Mouse (Mus musculus) forebrain, embryonic 13.5 days (tissue): Measurements from ENCODE around the gene Tlr9. TPM values are rescaled to one million over a fixed set of nuclear protein-coding genes. Genes with fewer than 3 reads are reported as not detected.

ENCODE experiments used
- ATAC-seq: fragments of 200-750 bp; cut with Nextera tagmentation; 2 replicates; pipeline ENCODE4 v1.8.0; 2017
- H3K27ac ChIP-seq: fragments of 300-500 bp; sonication (generic); 2 replicates; pipeline ENCODE4 v1.5.1; 2015; ENCODE audit warnings: inconsistent platforms, mild to moderate bottlenecking, moderate library complexity
- H3K27me3 ChIP-seq: fragments of 300-500 bp; sonication (generic); 2 replicates; pipeline ENCODE4 v1.6.1; 2015; ENCODE audit warnings: mild to moderate bottlenecking, inconsistent platforms
- H3K36me3 ChIP-seq: fragments of 300-500 bp; sonication (generic); 2 replicates; pipeline ENCODE4 v1.6.1; 2015; ENCODE audit warnings: mild to moderate bottlenecking, inconsistent platforms; ENCODE audit not compliant: poor library complexity, severe bottlenecking
- H3K4me1 ChIP-seq: fragments of 300-500 bp; sonication (generic); 2 replicates; pipeline ENCODE4 v1.6.1; 2015; ENCODE audit warnings: inconsistent platforms
- H3K4me2 ChIP-seq: fragments of 300-500 bp; sonication (generic); 2 replicates; pipeline ENCODE4 v1.6.1; 2015; ENCODE audit warnings: inconsistent platforms, mild to moderate bottlenecking, moderate library complexity
- H3K4me3 ChIP-seq: fragments of 300-500 bp; sonication (generic); 2 replicates; pipeline ENCODE4 v1.5.1; 2015; ENCODE audit warnings: mild to moderate bottlenecking, inconsistent platforms
- H3K9ac ChIP-seq: fragments of 300-500 bp; sonication (generic); 2 replicates; pipeline ENCODE4 v1.6.1; 2015; ENCODE audit warnings: mild to moderate bottlenecking, inconsistent platforms
- H3K9me3 ChIP-seq: fragments of 300-500 bp; sonication (generic); replicated peaks from 2 replicates; pipeline ENCODE4 v1.6.1; 2016; ENCODE audit warnings: inconsistent platforms
- WGBS: fragments of 180-500 bp; shearing (Covaris S2); methylation state at CpG from one replicate; pipeline ENCODE4 v1.1.7; 2015; 5-methylcytosine and 5-hydroxymethylcytosine counted together
- polyA plus RNA-seq: library from polyadenylated mRNA; unstranded; fragments of >200 nt; fragmentation: Nextera tagmentation; extraction: Ambion mirVana; gene quantifications from 2 replicates; pipeline ENCODE4 v1.2.1, GENCODE M21; 2015

The Tlr9 gene
- polyA plus RNA-seq, 1 experiment from 2014 or later = not detected

DNA sequence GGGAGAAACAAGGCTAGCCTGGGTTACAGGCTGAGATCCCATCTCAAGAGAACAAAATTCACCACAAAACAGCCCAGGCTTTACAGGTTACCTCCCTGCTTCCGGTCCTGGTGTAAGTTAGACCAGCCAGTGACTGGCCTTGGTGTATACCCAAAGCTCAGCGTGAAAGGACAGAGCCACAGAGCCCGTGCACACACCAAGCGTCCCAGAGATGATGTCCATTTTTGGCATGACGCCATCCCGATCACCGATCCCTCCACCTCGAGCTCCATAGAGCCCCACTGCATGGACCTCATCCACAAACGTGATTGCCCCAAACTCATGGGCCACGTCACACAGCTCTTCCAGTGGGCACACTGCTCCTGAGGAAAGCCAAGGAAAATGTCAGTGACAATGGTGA, 15.5 kb downstream of the Tlr9 start:
- H3K9ac ChIP-seq = no peak overlapping the region
- ATAC-seq = no peak
- WGBS = 93% methylated on average over 10 of the region's 10 CpGs
- no peaks in the 10 kb centered on the region for H3K4me1 ChIP-seq
- no peaks in the 10 kb centered on the region for H3K9me3 ChIP-seq
- peaks cover 100% of the 10 kb centered on the region for H3K36me3 ChIP-seq
- H3K27me3 ChIP-seq = no peaks in the 10 kb centered on the region
- H3K4me3 ChIP-seq = no peak overlapping the region
- H3K4me2 ChIP-seq = no peak overlapping the region
- H3K27ac ChIP-seq = no peak overlapping the region

DNA sequence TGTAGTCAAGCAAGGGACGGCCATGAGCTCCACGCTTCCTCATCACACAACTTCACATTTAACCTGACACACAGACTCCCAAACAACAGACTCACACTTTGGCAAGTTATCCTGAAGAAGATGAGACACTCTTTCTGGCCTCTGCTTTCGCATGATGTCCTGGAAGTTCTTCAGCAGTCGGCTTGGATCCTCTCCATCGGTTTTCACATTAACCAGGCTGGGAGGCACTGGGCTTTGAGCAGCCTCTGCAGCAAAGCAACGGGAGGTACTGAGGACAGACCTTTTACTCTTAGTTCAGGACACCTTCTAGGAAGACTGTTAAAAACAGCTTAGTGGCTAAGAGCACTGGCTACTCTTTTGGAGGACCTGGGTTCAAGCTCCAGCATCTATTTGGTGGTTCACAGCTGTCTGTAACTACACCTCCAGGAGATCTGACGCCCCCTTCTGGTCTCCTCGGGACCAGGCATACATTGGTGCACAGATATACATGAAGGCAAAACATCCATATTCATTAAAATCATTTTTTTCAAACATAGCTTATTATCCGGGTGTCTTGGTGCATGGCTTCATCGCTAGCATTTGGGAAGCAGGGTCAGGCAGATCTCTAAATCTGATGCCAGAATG, 19.3 kb downstream of the Tlr9 start:
- H3K4me2 ChIP-seq = no peak overlapping the region
- no peak for ATAC-seq
- peaks cover 77% of the 10 kb centered on the region for H3K36me3 ChIP-seq

DNA sequence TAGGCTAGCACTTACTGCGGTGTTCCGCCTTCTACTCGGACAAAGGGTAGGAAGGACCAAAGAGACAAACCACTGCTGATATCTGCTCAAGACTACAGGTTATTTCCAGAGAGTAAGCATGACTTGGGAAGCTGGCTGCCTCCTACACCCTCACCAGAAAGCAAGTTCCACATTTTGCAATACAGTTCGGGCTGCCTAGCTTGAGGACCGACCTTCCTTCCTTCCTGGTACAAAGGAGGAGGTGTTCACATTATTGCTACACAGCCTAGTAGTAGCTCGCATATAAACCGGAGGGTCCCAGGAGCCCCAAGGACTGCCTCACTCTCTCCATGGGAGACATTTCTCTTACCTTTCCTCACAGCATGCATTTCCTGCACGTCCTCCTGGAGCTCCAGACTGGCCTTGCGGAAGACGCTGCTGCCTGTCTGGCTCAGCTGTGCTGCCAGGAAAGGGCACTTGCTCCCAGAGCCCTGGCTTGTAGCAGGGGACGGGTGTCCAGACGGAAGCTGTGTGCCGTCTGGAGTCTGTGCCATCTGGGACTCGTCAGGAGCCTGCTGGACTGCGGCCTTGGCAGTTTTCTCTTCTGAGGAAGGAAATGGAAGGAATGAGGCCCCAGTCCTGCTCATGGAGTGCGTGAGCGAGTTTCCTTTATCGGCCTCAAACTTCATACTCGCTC, 20.6 kb downstream of the Tlr9 start:
- no peak overlapping the region for H3K9ac ChIP-seq
- no peak for ATAC-seq
- no peak overlapping the region for H3K4me2 ChIP-seq
- H3K36me3 ChIP-seq = peaks cover 64% of the 10 kb centered on the region
- no peak overlapping the region for H3K4me3 ChIP-seq
- no peaks in the 10 kb centered on the region for H3K9me3 ChIP-seq
- WGBS = 92% methylated on average over 19 of the region's 19 CpGs
- no peaks in the 10 kb centered on the region for H3K27me3 ChIP-seq
- H3K27ac ChIP-seq = no peak overlapping the region
- H3K4me1 ChIP-seq = peaks cover 16% of the 10 kb centered on the region

More for the DNA sequence above, 19.3 kb downstream of the Tlr9 start:
- H3K4me1 ChIP-seq = peaks cover 7% of the 10 kb centered on the region
- H3K9me3 ChIP-seq = no peaks in the 10 kb centered on the region
- WGBS = 93% methylated on average over 10 of the region's 10 CpGs
- H3K27ac ChIP-seq = no peak overlapping the region
- H3K4me3 ChIP-seq = no peak overlapping the region
- H3K9ac ChIP-seq = no peak overlapping the region
- H3K27me3 ChIP-seq = no peaks in the 10 kb centered on the region

DNA sequence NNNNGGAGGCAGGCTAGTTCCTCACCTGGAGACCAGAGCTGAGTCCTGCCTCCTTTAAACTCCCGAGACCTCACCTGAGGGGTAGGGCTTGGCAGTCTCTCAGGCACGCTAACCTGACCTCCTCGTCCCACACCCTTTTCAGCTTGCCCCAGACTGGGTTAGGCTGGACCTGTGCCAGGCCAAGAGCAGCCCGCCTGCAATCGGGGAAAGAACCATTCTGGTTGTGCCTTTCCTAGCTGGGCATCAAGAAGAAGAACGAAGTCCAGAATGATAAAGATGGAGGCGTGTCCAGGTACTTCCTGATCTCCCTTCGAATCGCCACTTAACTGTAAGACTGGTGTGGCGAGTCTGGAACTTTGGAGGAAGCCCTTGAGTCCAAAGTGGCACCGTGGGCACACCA, 27.2 kb downstream of the Tlr9 start:
- H3K36me3 ChIP-seq = 0 out of 2 replicates have a peak, but pooled peaks cover 6% of the 10 kb centered on the region
- 93% methylated on average over 11 of the region's 11 CpGs for WGBS
- H3K27me3 ChIP-seq = no peaks in the 10 kb centered on the region
- no peak overlapping the region for H3K4me2 ChIP-seq
- H3K4me3 ChIP-seq = no peak overlapping the region
- ATAC-seq = no peak
- H3K9me3 ChIP-seq = no peaks in the 10 kb centered on the region
- H3K4me1 ChIP-seq = peaks cover 24% of the 10 kb centered on the region
- H3K9ac ChIP-seq = no peak overlapping the region
- no peak overlapping the region for H3K27ac ChIP-seq

DNA sequence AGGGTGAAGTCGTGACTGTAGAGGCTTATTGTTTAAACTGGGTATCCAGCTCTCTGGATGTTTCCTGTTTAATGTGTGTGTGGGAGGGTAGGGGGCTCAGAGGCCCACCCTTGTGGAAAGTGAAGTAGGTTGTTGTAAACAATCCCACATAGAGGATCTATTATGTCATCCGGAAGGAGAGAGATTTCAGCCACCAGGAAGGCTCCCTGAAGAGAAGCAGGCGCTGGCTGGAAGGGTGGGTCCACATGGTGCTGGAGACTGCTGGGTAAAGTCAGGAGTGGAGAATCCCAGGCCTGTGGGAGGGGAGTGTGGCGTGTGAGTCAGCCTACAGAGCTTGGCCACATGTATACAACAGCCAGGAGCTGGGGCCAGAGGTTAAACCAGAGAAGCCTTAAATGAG, 27.8 kb downstream of the Tlr9 start:
- WGBS = 65% methylated on average over 4 of the region's 4 CpGs
- ATAC-seq = no peak

DNA sequence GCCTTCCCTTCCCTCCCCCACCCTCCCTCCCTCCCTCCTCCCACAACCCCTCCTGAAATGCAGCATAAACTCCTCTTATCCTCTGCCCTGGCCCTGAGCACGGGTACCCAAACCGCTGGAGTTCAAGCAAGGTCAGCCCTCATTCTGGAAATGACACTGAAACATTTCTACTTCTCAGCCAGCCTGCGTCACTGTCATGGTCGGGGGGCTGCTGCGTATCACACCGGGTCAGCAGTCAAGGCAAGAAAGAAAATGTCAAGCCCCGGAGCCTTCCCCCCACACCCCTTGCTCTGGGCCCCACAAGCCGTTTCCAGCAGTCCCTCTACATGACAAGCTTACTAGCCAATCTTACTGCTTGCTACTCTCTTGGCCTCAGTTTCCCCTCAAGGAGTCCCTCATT, 28.7 kb downstream of the Tlr9 start:
- no peak overlapping the region for H3K9ac ChIP-seq
- H3K9me3 ChIP-seq = no peaks in the 10 kb centered on the region
- H3K27ac ChIP-seq = no peak overlapping the region
- no peak for ATAC-seq
- H3K4me1 ChIP-seq = peaks cover 22% of the 10 kb centered on the region
- 81% methylated on average over 8 of the region's 8 CpGs for WGBS
- no peak overlapping the region for H3K4me3 ChIP-seq
- H3K4me2 ChIP-seq = no peak overlapping the region
- H3K36me3 ChIP-seq = no peaks in the 10 kb centered on the region
- H3K27me3 ChIP-seq = no peaks in the 10 kb centered on the region

More for the DNA sequence above, 27.8 kb downstream of the Tlr9 start:
- Histone ChIP-seq H3K4me2 (no peak overlapping the region), H3K27me3 (no peaks in the 10 kb centered on the region), H3K36me3 (0 out of 2 replicates have a peak, but pooled peaks cover 2% of the 10 kb centered on the region), H3K4me1 (peaks cover 24% of the 10 kb centered on the region), H3K9me3 (no peaks in the 10 kb centered on the region), H3K9ac (no peak overlapping the region), H3K4me3 (no peak overlapping the region), H3K27ac (no peak overlapping the region)

DNA sequence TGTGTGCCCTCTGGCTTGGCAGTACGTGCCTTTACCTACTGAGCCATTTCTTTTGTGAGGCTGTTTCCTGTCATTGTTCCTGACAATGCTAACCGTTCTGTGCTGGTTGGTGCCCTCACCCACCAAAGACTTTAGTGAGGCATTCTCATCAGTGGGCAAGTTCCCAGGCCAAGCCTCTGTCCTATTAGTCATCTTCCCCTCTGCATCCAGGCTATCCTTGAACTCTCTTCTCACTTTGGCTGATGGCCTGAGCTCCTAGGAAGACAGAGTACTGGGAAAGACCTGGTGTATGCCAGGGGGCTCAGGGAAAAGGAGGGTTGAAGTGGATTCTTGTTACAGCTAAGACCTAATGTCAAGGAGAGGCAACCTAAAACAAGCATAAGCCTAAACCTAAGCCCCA, 31.6 kb downstream of the Tlr9 start:
- H3K4me2 ChIP-seq = no peak overlapping the region
- H3K9ac ChIP-seq = no peak overlapping the region
- 75% methylated on average over 1 of the region's 2 CpGs for WGBS
- H3K4me1 ChIP-seq = no peaks in the 10 kb centered on the region
- H3K27ac ChIP-seq = no peak overlapping the region
- no peak for ATAC-seq
- H3K27me3 ChIP-seq = no peaks in the 10 kb centered on the region
- H3K4me3 ChIP-seq = no peak overlapping the region
- H3K36me3 ChIP-seq = no peaks in the 10 kb centered on the region
- H3K9me3 ChIP-seq = no peaks in the 10 kb centered on the region

DNA sequence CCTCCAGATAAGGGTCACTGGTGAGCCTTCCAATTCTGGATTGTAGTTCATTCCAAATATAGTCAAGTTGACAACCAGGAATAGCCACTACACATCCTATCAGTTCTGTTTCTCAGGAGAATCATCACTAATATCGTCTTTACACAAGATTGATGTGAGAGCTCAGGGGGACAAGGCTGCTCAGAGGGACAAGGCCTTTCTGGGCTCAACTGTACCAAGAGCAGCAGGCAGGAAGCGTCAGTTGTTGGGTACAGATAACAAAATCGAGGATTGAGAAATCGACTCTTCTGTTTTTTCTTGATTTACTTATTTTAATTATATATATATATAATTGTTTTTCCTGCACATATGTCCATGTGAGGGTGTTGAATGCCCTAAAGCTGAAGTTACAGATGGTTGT, 36.0 kb downstream of the Tlr9 start:
- WGBS = 95% methylated on average over 4 of the region's 4 CpGs

DNA sequence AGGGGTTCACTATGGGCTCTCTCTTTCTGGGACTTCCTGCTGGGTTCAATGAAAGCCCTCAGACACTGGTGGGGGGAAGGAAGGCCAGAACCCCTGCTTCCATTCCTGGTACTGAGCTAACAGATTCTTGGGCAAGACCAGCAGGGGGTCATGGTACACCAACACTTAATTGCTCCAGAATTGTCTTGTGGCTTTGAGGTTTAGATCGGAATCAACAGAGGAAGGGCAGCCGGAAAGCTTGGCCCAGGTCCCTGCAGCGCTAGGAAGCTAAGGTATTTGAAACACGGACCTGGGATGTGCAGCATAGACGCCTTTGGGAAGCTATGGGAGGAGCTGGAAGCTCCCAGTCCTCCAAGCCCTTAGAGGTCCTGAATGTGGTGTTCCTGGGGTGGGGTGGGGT, 36.6 kb downstream of the Tlr9 start:
- no peaks in the 10 kb centered on the region for H3K27me3 ChIP-seq
- ATAC-seq = no peak
- WGBS = 66% methylated on average over 5 of the region's 5 CpGs
- H3K4me3 ChIP-seq = no peak overlapping the region
- H3K4me1 ChIP-seq = no peaks in the 10 kb centered on the region
- no peak overlapping the region for H3K4me2 ChIP-seq
- no peaks in the 10 kb centered on the region for H3K9me3 ChIP-seq
- no peaks in the 10 kb centered on the region for H3K36me3 ChIP-seq
- no peak overlapping the region for H3K27ac ChIP-seq
- no peak overlapping the region for H3K9ac ChIP-seq

More for the DNA sequence above, 36.0 kb downstream of the Tlr9 start:
- H3K4me2 ChIP-seq = no peak overlapping the region
- no peaks in the 10 kb centered on the region for H3K9me3 ChIP-seq
- H3K4me1 ChIP-seq = no peaks in the 10 kb centered on the region
- H3K4me3 ChIP-seq = no peak overlapping the region
- H3K27me3 ChIP-seq = no peaks in the 10 kb centered on the region
- no peak overlapping the region for H3K9ac ChIP-seq
- no peak overlapping the region for H3K27ac ChIP-seq
- ATAC-seq = no peak
- H3K36me3 ChIP-seq = no peaks in the 10 kb centered on the region

DNA sequence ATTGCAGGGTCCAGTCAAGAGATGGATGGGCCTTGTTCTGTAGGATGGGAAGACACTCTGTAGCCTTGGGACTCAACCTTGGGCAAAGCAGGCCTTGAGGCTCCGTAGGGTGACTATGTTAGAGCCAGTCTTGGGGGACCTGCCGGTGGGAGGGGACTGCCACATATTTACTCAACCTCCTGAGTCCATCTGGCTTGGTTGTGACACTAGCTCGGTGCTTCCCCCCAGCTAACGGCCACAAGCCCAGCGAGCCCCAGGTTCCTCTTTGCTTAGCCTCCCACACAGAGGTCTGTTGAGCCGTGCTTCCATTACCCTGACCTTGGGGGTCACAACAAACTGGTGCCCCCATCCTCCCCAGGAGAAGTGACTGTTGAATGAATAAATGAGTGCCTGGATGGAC, 38.7 kb downstream of the Tlr9 start:
- Histone ChIP-seq H3K4me2 (no peak overlapping the region), H3K4me1 (no peaks in the 10 kb centered on the region), H3K27me3 (no peaks in the 10 kb centered on the region), H3K9me3 (no peaks in the 10 kb centered on the region), H3K36me3 (no peaks in the 10 kb centered on the region), H3K9ac (no peak overlapping the region), H3K4me3 (no peak overlapping the region), H3K27ac (no peak overlapping the region)
- no peak for ATAC-seq
- 91% methylated on average over 6 of the region's 6 CpGs for WGBS

DNA sequence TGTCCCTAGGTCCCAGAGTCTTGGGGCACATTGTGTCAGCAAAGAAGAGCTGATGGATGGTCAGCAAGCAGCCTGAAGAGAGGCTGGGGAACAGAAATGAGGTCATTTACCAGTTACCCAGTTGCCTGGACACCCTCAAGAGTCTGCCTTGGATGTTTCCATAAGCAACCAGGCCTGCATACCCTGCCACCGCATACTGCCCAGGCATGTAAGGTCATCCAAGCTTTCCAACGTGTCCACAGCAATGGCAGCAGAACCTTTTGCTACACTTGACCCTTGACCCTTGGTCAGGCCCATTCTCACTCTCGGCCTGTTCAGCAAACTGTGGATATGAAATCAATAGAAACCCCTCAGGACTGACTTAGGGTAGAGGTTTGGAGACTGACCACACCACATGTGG, 39.1 kb downstream of the Tlr9 start:
- Histone ChIP-seq H3K36me3 (no peaks in the 10 kb centered on the region), H3K27ac (no peak overlapping the region), H3K9ac (no peak overlapping the region), H3K9me3 (no peaks in the 10 kb centered on the region), H3K4me3 (no peak overlapping the region), H3K27me3 (no peaks in the 10 kb centered on the region), H3K4me2 (no peak overlapping the region), H3K4me1 (no peaks in the 10 kb centered on the region)
- ATAC-seq = no peak
- WGBS = 79% methylated on average over 3 of the region's 3 CpGs

DNA sequence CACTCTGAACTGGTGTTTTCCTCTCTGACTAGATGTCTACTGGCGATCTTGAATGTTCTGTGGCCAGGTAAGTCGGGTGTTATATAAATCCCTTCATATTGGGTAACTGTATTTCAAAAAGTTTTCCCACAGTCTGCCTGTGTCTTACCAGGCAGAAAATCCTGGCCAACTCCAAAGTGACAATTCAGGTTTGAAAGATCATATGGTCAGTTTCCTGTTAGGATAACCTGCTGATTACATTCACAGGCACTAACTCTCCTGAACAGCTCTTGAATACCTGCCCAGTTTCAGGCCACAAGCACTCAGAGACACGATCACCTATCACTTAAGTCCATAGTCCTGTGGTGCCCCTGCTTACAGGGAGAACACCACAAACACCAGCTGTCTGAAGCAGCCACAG, 39.7 kb downstream of the Tlr9 start:
- Histone ChIP-seq H3K9me3 (no peaks in the 10 kb centered on the region), H3K9ac (no peak overlapping the region), H3K27ac (no peak overlapping the region), H3K27me3 (no peaks in the 10 kb centered on the region), H3K4me1 (no peaks in the 10 kb centered on the region; the same call in 1 of the 2 replicates), H3K36me3 (no peaks in the 10 kb centered on the region), H3K4me3 (no peak overlapping the region), H3K4me2 (no peak overlapping the region)
- ATAC-seq = no peak
- WGBS = 83% methylated on average over 3 of the region's 3 CpGs
